Mouse (Mus musculus): Measurements from ENCODE around the gene Tmem216. TPM values are rescaled to one million over a fixed set of nuclear protein-coding genes. Genes with fewer than 3 reads are reported as not detected.

Tmem216 gene
- polyA plus RNA-seq, 1 experiment = 12.9 TPM

DNA sequence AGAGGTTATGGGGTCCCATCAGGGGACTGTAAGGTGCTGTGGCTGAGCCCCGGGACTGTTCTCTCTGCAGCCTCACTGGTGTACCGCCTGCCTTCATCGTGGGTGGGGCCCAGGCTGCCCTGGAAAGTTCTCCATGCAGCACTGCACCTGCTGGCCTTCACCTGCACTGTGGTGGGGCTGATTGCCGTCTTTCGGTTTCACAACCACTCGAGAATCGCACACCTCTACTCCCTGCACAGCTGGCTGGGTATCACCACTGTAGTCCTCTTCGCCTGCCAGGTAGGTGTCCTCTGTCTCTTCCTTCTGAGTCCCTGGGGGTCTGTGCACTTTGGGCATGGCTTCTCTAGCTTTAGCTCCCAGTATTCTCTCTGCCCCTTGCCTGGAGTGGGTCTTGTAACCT lies 29.1 kb upstream of the Tmem216 start:
- Histone ChIP-seq H3ac (ENCODE audit: control insufficient read depth, insufficient read length) (no peak overlapping the region), H3K4me3 (no peak overlapping the region), H3K79me2 (ENCODE audit: control insufficient read depth, insufficient read depth) (no peaks in the 10 kb centered on the region), H3K36me3 (ENCODE audit: control insufficient read depth, insufficient read depth) (no peaks in the 10 kb centered on the region), H3K27me3 (ENCODE audit: control insufficient read depth, insufficient read depth, insufficient read length) (no peaks in the 10 kb centered on the region), H3K4me2 (ENCODE audit: low read depth) (no peak overlapping the region)
- TF ChIP-seq TCF12 (IDR thresholded peaks at IDR 0.05; ENCODE audit: insufficient read depth, poor library complexity, severe bottlenecking) (no peak), MYOG (IDR thresholded peaks at IDR 0.05; ENCODE audit: control insufficient read depth in 1 of 3, insufficient read depth in 1 of 3, insufficient read length in 2 of 3, low read depth in 2 of 3) (no peak), POLR2A (IDR thresholded peaks at IDR 0.05; ENCODE audit: insufficient read length, low read depth) (no peak), REST (IDR thresholded peaks at IDR 0.05; ENCODE audit: insufficient read depth, insufficient read length) (no peak), USF1 (IDR thresholded peaks at IDR 0.05; ENCODE audit: low read depth) (no peak), CEBPB (IDR thresholded peaks at IDR 0.05; ENCODE audit: insufficient read depth, poor library complexity, severe bottlenecking) (no peak), TCF3 (IDR thresholded peaks at IDR 0.05; ENCODE audit: insufficient read length, low read depth) (no peak), MAX (IDR thresholded peaks at IDR 0.05; ENCODE audit: low read depth) (no peak), E2F4 (IDR thresholded peaks at IDR 0.05; ENCODE audit: insufficient read depth) (no peak), SRF (IDR thresholded peaks at IDR 0.05; ENCODE audit: control insufficient read depth, insufficient read length, low read depth) (no peak), POLR2AphosphoS2 (IDR thresholded peaks at IDR 0.05; ENCODE audit: insufficient read length, low read depth) (no peak), MYOD1 (IDR thresholded peaks at IDR 0.05; ENCODE audit: control insufficient read depth in 1 of 3, insufficient read length in 2 of 3, low read depth in 2 of 3) (no peak)

DNA sequence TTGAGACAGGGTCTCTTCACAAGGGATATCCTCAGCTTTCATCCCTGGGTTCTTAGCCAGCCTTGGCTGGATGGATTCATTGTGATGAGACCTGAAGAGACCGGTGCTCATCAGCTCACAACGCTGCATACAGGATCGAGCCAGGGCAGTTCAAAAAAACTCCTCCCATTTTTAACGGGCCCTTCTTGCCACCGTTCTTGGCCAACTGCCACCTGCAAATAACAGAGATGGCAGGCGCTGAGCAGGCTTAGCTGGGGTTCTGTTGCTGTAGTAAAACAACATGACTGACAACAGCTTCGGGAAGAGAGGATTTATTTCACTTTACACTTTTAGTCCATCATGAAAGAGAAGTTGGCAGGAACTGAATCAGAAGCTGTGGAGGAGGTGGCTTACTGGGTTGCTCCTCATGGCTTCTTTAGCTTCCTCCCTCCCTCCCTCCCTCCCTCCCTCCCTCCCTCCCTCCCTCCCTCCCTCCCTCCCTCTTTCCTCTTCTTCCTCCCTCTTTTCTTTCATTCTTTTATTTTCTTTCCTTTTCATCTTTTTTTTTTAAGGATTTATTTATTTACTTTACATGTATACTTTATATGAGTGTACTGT lies 27.6 kb upstream of the Tmem216 start:
- Histone ChIP-seq H3K4me2 (ENCODE audit: low read depth) (no peak overlapping the region), H3K4me3 (no peak overlapping the region), H3K36me3 (ENCODE audit: control insufficient read depth, insufficient read depth) (no peaks in the 10 kb centered on the region), H3K79me2 (ENCODE audit: control insufficient read depth, insufficient read depth) (peaks cover 5% of the 10 kb centered on the region), H3K27me3 (ENCODE audit: control insufficient read depth, insufficient read depth, insufficient read length) (no peaks in the 10 kb centered on the region), H3ac (ENCODE audit: control insufficient read depth, insufficient read length) (no peak overlapping the region)
- TF ChIP-seq SRF (IDR thresholded peaks at IDR 0.05; ENCODE audit: control insufficient read depth, insufficient read length, low read depth) = no peak
- TF ChIP-seq MAX (IDR thresholded peaks at IDR 0.05; ENCODE audit: low read depth) = no peak
- no peak for TF ChIP-seq POLR2AphosphoS2 (IDR thresholded peaks at IDR 0.05; ENCODE audit: insufficient read length, low read depth)
- no peak for TF ChIP-seq TCF12 (IDR thresholded peaks at IDR 0.05; ENCODE audit: insufficient read depth, poor library complexity, severe bottlenecking)
- TF ChIP-seq MYOG (IDR thresholded peaks at IDR 0.05; ENCODE audit: control insufficient read depth in 1 of 3, insufficient read depth in 1 of 3, insufficient read length in 2 of 3, low read depth in 2 of 3) = no peak
- TF ChIP-seq REST (IDR thresholded peaks at IDR 0.05; ENCODE audit: insufficient read depth, insufficient read length) = no peak
- no peak for TF ChIP-seq MYOD1 (IDR thresholded peaks at IDR 0.05; ENCODE audit: control insufficient read depth in 1 of 3, insufficient read length in 2 of 3, low read depth in 2 of 3)
- no peak for TF ChIP-seq TCF3 (IDR thresholded peaks at IDR 0.05; ENCODE audit: insufficient read length, low read depth)
- no peak for TF ChIP-seq USF1 (IDR thresholded peaks at IDR 0.05; ENCODE audit: low read depth)
- no peak for TF ChIP-seq CEBPB (IDR thresholded peaks at IDR 0.05; ENCODE audit: insufficient read depth, poor library complexity, severe bottlenecking)
- no peak for TF ChIP-seq POLR2A (IDR thresholded peaks at IDR 0.05; ENCODE audit: insufficient read length, low read depth)
- TF ChIP-seq E2F4 (IDR thresholded peaks at IDR 0.05; ENCODE audit: insufficient read depth) = no peak

DNA sequence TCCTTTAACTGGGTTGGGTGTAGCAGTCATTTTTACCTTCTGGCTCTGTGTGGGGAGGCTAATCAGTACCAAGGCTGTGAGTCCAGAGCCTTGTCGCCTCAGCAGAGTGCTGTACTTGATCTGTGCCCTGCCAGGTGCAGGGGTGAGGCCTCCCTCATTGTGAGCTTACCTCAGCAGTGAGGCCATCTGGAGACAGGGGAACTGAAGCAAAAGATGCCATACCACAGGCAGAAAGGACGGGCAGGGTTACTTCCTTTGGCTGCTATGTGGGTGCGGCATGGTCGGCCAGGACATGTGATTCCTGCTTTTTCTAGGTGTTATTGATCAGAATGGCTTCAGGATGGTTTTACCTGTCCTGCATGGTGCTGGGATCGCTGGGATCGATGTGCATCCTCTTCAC lies 25.9 kb upstream of the Tmem216 start:
- no peak overlapping the region for H3K4me3 ChIP-seq
- no peaks in the 10 kb centered on the region for H3K36me3 ChIP-seq (ENCODE audit: control insufficient read depth, insufficient read depth)
- no peak for TF ChIP-seq MAX (IDR thresholded peaks at IDR 0.05; ENCODE audit: low read depth)
- no peak for TF ChIP-seq MYOD1 (IDR thresholded peaks at IDR 0.05; ENCODE audit: control insufficient read depth in 1 of 3, insufficient read length in 2 of 3, low read depth in 2 of 3)
- no peak overlapping the region for H3K4me2 ChIP-seq (ENCODE audit: low read depth)
- H3ac ChIP-seq (ENCODE audit: control insufficient read depth, insufficient read length) = no peak overlapping the region
- H3K27me3 ChIP-seq (ENCODE audit: control insufficient read depth, insufficient read depth, insufficient read length) = no peaks in the 10 kb centered on the region
- peaks cover 15% of the 10 kb centered on the region for H3K79me2 ChIP-seq (ENCODE audit: control insufficient read depth, insufficient read depth)

DNA sequence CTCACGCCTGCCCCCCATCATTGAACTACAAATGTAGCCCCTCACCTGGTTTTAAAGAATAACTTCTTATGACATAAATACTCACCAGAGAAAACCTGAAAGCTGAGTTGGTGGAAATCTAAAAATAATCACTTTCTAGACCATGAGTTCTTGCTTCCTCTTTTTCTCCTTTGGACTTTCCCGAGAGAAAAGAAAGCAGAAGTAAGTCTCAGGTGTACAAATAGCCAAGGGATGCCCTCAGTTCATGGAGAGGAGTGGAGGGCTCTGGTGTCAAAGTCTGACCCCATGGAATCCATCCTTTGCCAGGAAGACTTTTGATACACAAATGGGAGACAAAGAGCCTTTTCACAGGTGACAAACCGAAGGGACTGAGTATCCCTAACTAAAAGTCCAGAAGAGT lies 24.7 kb upstream of the Tmem216 start:
- H3ac ChIP-seq (ENCODE audit: control insufficient read depth, insufficient read length) = no peak overlapping the region
- no peak overlapping the region for H3K4me2 ChIP-seq (ENCODE audit: low read depth)
- no peaks in the 10 kb centered on the region for H3K36me3 ChIP-seq (ENCODE audit: control insufficient read depth, insufficient read depth)
- H3K79me2 ChIP-seq (ENCODE audit: control insufficient read depth, insufficient read depth) = peaks cover 26% of the 10 kb centered on the region
- no peaks in the 10 kb centered on the region for H3K27me3 ChIP-seq (ENCODE audit: control insufficient read depth, insufficient read depth, insufficient read length)
- TF ChIP-seq E2F4 (IDR thresholded peaks at IDR 0.05; ENCODE audit: insufficient read depth) = no peak
- TF ChIP-seq TCF3 (IDR thresholded peaks at IDR 0.05; ENCODE audit: insufficient read length, low read depth) = no peak
- TF ChIP-seq REST (IDR thresholded peaks at IDR 0.05; ENCODE audit: insufficient read depth, insufficient read length) = no peak
- no peak for TF ChIP-seq MYOG (IDR thresholded peaks at IDR 0.05; ENCODE audit: control insufficient read depth in 1 of 3, insufficient read depth in 1 of 3, insufficient read length in 2 of 3, low read depth in 2 of 3)
- no peak for TF ChIP-seq USF1 (IDR thresholded peaks at IDR 0.05; ENCODE audit: low read depth)
- TF ChIP-seq CEBPB (IDR thresholded peaks at IDR 0.05; ENCODE audit: insufficient read depth, poor library complexity, severe bottlenecking) = no peak
- no peak overlapping the region for H3K4me3 ChIP-seq

DNA sequence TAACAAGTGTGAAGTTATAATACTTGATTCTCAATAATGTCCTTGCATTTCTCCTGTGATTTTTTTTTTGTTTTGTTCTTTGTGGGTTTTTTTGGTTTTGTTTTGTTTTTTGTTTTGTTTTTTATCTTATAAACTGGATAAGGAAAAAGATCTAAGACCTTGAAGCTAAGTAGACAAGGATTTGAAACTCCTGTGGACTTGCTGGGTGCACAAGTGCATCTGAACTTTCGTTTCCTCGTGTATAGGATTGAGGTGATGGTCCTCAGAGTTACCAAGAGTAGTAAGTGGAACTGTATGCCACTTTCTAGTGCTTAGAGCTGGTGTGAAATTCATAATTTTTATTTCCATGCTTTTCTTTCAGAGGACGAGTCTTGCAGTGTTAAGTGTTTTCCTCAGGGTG lies 24.1 kb upstream of the Tmem216 start:
- Histone ChIP-seq H3K27me3 (ENCODE audit: control insufficient read depth, insufficient read depth, insufficient read length) (no peaks in the 10 kb centered on the region), H3K36me3 (ENCODE audit: control insufficient read depth, insufficient read depth) (peaks cover under 1% of the 10 kb centered on the region), H3K4me2 (ENCODE audit: low read depth) (no peak overlapping the region), H3ac (ENCODE audit: control insufficient read depth, insufficient read length) (no peak overlapping the region), H3K79me2 (ENCODE audit: control insufficient read depth, insufficient read depth) (peaks cover 32% of the 10 kb centered on the region), H3K4me3 (no peak overlapping the region)
- TF ChIP-seq POLR2A (IDR thresholded peaks at IDR 0.05; ENCODE audit: insufficient read length, low read depth) (no peak), MAX (IDR thresholded peaks at IDR 0.05; ENCODE audit: low read depth) (no peak), CEBPB (IDR thresholded peaks at IDR 0.05; ENCODE audit: insufficient read depth, poor library complexity, severe bottlenecking) (no peak), USF1 (IDR thresholded peaks at IDR 0.05; ENCODE audit: low read depth) (no peak), MYOD1 (IDR thresholded peaks at IDR 0.05; ENCODE audit: control insufficient read depth in 1 of 3, insufficient read length in 2 of 3, low read depth in 2 of 3) (no peak), POLR2AphosphoS2 (IDR thresholded peaks at IDR 0.05; ENCODE audit: insufficient read length, low read depth) (no peak), MYOG (IDR thresholded peaks at IDR 0.05; ENCODE audit: control insufficient read depth in 1 of 3, insufficient read depth in 1 of 3, insufficient read length in 2 of 3, low read depth in 2 of 3) (no peak), SRF (IDR thresholded peaks at IDR 0.05; ENCODE audit: control insufficient read depth, insufficient read length, low read depth) (no peak), E2F4 (IDR thresholded peaks at IDR 0.05; ENCODE audit: insufficient read depth) (no peak), TCF12 (IDR thresholded peaks at IDR 0.05; ENCODE audit: insufficient read depth, poor library complexity, severe bottlenecking) (no peak), TCF3 (IDR thresholded peaks at IDR 0.05; ENCODE audit: insufficient read length, low read depth) (no peak), REST (IDR thresholded peaks at IDR 0.05; ENCODE audit: insufficient read depth, insufficient read length) (no peak)

Measured in myocyte (in vitro differentiated cells).